13 mouse cellular contexts compared by ENCODE assay signal in the genomic region with DNA sequence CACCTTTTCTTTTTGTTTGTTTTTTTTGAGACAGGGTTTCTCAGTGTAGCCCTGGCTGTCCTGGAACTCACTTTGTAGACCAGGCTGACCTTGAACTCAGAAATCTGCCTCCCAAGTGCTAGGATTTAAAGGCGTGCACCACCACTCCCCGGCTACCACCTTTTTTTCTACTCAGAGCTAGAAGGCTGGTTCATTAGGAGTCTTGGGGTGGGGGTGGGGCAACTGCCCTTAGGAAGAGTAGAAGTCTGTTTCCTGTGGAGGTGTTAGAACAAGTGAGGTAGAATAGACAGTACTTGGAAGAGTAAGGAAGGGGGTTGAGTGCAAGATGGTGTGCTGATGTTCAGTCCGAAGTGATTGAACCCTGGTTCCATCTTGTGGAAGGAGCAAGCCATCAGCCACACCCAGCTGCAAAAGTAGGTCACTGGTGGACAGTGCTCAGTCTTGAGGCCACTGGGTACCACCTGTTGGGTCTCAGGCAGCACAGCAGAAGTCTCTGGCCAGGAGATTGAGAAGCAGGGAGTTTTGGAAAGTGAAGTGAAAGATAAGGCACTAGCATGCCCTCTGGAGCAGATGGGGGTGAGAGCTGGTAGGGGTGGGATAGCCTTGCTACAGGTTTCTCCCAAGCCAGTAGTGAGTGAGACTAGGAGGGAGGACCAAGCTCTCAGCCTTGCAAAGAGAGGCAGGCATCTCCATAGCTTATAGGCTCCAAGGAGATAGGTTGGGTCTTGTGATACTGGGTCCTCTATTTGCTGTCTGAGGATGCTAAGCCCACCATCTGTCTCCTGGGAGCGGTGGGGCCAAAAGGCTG. TPM values are rescaled to one million over a fixed set of nuclear protein-coding genes. Genes with fewer than 3 reads are reported as not detected.
A peak's percentile ranks its signal among the peaks of the same experiment; 100 is the strongest.
DNase-seq lines count a peak whose midpoint lies in the region; ATAC-seq and TF ChIP-seq lines count a peak whose summit lies in the region.
"Had no signal": no experiment of that assay in that cellular context is flagged by ENCODE, and none has a peak within 500 bp of the region (broad histone marks: within the 10 kb centered on the region; RNA-seq: fewer than 3 reads in every experiment).

No protein-coding gene starts in this region.

- peak; percentile 55 for DNase-seq in cerebellum, adult 9-11 months
- DNase-seq in cerebellum, postnatal 4 days (ENCODE audit: low spot score in 2 of 2) = no peak
- DNase-seq in layer of hippocampus, adult 2 months (ENCODE audit: low spot score in 2 of 2) = no peak
- DNase-seq in layer of hippocampus, postnatal 14 days (ENCODE audit: low spot score in 2 of 2) = no peak
- no peak for DNase-seq in liver, embryonic 13.5 days
- DNase-seq in spleen, postnatal 36 days (ENCODE audit: low spot score in 2 of 2) = no peak
- DNase-seq: embryo, embryonic 11 days; lung, postnatal 4 days; right cerebral cortex, adult 18-20 months; thymus, adult 2 months had no signal

- 0 out of 2 replicates have a peak overlapping the region, but pooled peaks have one; percentile 16 for H3K9ac ChIP-seq in embryonic facial prominence, embryonic 13.5 days
- H3K9ac ChIP-seq in liver, embryonic 13.5 days = no peak overlapping the region
- no peak overlapping the region for H3K9ac ChIP-seq in forebrain, embryonic 15.5 days (replicated peaks)
- H3K9ac ChIP-seq: hindbrain, embryonic 12.5 days had no signal

- WGBS in embryonic facial prominence, embryonic 13.5 days = 73% methylated on average over 4 of the region's 4 CpGs
- WGBS in liver, embryonic 13.5 days (ENCODE audit: insufficient replicate concordance) = 68% methylated on average over 4 of the region's 4 CpGs
- 85% methylated on average over 4 of the region's 4 CpGs for WGBS in forebrain, embryonic 15.5 days

- no peaks in the 10 kb centered on the region for H3K9me3 ChIP-seq in embryonic facial prominence, embryonic 13.5 days
- no peaks in the 10 kb centered on the region for H3K9me3 ChIP-seq in liver, embryonic 13.5 days (replicated peaks)
- H3K9me3 ChIP-seq in forebrain, embryonic 15.5 days = no peaks in the 10 kb centered on the region
- H3K9me3 ChIP-seq: hindbrain, embryonic 12.5 days had no signal

- peaks cover 34% of the 10 kb centered on the region for H3K36me3 ChIP-seq in embryonic facial prominence, embryonic 13.5 days
- peaks cover 24% of the 10 kb centered on the region for H3K36me3 ChIP-seq in liver, embryonic 13.5 days
- H3K36me3 ChIP-seq in forebrain, embryonic 15.5 days = peaks cover 21% of the 10 kb centered on the region

- H3K4me1 ChIP-seq in embryonic facial prominence, embryonic 13.5 days = peaks cover 50% of the 10 kb centered on the region
- H3K4me1 ChIP-seq in liver, embryonic 13.5 days (replicated peaks) = peaks cover 77% of the 10 kb centered on the region
- H3K4me1 ChIP-seq in forebrain, embryonic 15.5 days = peaks cover 19% of the 10 kb centered on the region

- ATAC-seq in embryonic facial prominence, embryonic 13.5 days (ENCODE audit: insufficient number of reproducible peaks, insufficient read depth, low FRiP score, low TSS enrichment, low read depth) = no peak
- no peak for ATAC-seq in liver, embryonic 13.5 days (ENCODE audit: low read depth)
- no peak for ATAC-seq in forebrain, embryonic 15.5 days (replicated peaks)

- no peak for TF ChIP-seq CTCF in layer of hippocampus, adult 2 months (conservative IDR thresholded peaks at IDR 0.05)

- H3K4me3 ChIP-seq in layer of hippocampus, adult 2 months = peak overlapping the region; percentile 66; the same call in 1 of the 2 replicates
- no peak overlapping the region for H3K4me3 ChIP-seq in embryonic facial prominence, embryonic 13.5 days
- no peak overlapping the region for H3K4me3 ChIP-seq in liver, embryonic 13.5 days (replicated peaks)
- H3K4me3 ChIP-seq in forebrain, embryonic 15.5 days = no peak overlapping the region
- H3K4me3 ChIP-seq: hindbrain, embryonic 12.5 days had no signal

- no peak overlapping the region for H3K4me2 ChIP-seq in embryonic facial prominence, embryonic 13.5 days
- H3K4me2 ChIP-seq in liver, embryonic 13.5 days = no peak overlapping the region
- H3K4me2 ChIP-seq in forebrain, embryonic 15.5 days (replicated peaks) = no peak overlapping the region

- peak overlapping the region; percentile 71; the same call in 1 of the 2 replicates for H3K27ac ChIP-seq in layer of hippocampus, adult 2 months
- H3K27ac ChIP-seq in embryonic facial prominence, embryonic 13.5 days = no peak overlapping the region
- peak overlapping the region; percentile 53; the same call in 1 of the 2 replicates for H3K27ac ChIP-seq in liver, embryonic 13.5 days
- no peak overlapping the region for H3K27ac ChIP-seq in forebrain, embryonic 15.5 days (replicated peaks)
- H3K27ac ChIP-seq: hindbrain, embryonic 12.5 days had no signal

- no peaks in the 10 kb centered on the region for H3K27me3 ChIP-seq in embryonic facial prominence, embryonic 13.5 days
- no peaks in the 10 kb centered on the region for H3K27me3 ChIP-seq in liver, embryonic 13.5 days
- H3K27me3 ChIP-seq in forebrain, embryonic 15.5 days = no peaks in the 10 kb centered on the region
- H3K27me3 ChIP-seq: hindbrain, embryonic 12.5 days had no signal

RNA-seq across cellular contexts. Expression of gene Pim3, which starts 4.1 kb away (rescaled TPM):
- 10 to 100 TPM; 29.9 to 37.9 TPM for total RNA-seq in layer of hippocampus, adult 2 months (2021)
- total RNA-seq in layer of hippocampus, postnatal 14 days (2021) = 10 to 100 TPM; 40.8 to 48.4 TPM
- polyA plus RNA-seq in embryonic facial prominence, embryonic 13.5 days (2015; fragmentation: Nextera tagmentation; extraction: Ambion mirVana) = 48.7 and 52.9 TPM in 2 replicates
- 13.8 and 15.1 TPM in 2 replicates for polyA plus RNA-seq in liver, embryonic 13.5 days (2015; fragmentation: Nextera tagmentation; extraction: Ambion mirVana)
- 69.1 and 70.7 TPM in 2 replicates for polyA plus RNA-seq in forebrain, embryonic 15.5 days (2015; fragmentation: Nextera tagmentation; extraction: Ambion mirVana)

RNA-seq across cellular contexts. Expression of gene Creld2, which starts 46.6 kb away (rescaled TPM):
- total RNA-seq in layer of hippocampus, adult 2 months (2021) = 10 to 100 TPM; 21.4 to 26.5 TPM
- total RNA-seq in layer of hippocampus, postnatal 14 days (2021) = 10 to 100 TPM; 17.3 to 26.1 TPM
- polyA plus RNA-seq in embryonic facial prominence, embryonic 13.5 days (2015; fragmentation: Nextera tagmentation; extraction: Ambion mirVana) = 74.7 and 87.3 TPM in 2 replicates
- polyA plus RNA-seq in liver, embryonic 13.5 days (2015; fragmentation: Nextera tagmentation; extraction: Ambion mirVana) = 49.6 and 55.4 TPM in 2 replicates
- polyA plus RNA-seq in forebrain, embryonic 15.5 days (2015; fragmentation: Nextera tagmentation; extraction: Ambion mirVana) = 58.5 and 59.5 TPM in 2 replicates

RNA-seq across cellular contexts. Expression of gene Alg12, which starts 47.0 kb away (rescaled TPM):
- 10 to 100 TPM; 10.1 to 13.3 TPM for total RNA-seq in layer of hippocampus, adult 2 months (2021)
- total RNA-seq in layer of hippocampus, postnatal 14 days (2021) = 10 to 100 TPM in 1 of 2 experiments, 1 to 10 TPM in 1; 9.2 to 12.0 TPM
- 11.2 and 12.2 TPM in 2 replicates for polyA plus RNA-seq in embryonic facial prominence, embryonic 13.5 days (2015; fragmentation: Nextera tagmentation; extraction: Ambion mirVana)
- polyA plus RNA-seq in liver, embryonic 13.5 days (2015; fragmentation: Nextera tagmentation; extraction: Ambion mirVana) = 5.6 and 6.3 TPM in 2 replicates
- polyA plus RNA-seq in forebrain, embryonic 15.5 days (2015; fragmentation: Nextera tagmentation; extraction: Ambion mirVana) = 7.8 and 8.5 TPM in 2 replicates

Comparison
In these comparisons a context has a peak if more than half of its experiments do, and no peak if none do; other contexts are left out.
1. H3K27ac ChIP-seq: peak in layer of hippocampus, adult 2 months (single experiment) and liver, embryonic 13.5 days (single experiment); none in embryonic facial prominence, embryonic 13.5 days (single experiment) and forebrain, embryonic 15.5 days (single experiment).